In the genomic region with DNA sequence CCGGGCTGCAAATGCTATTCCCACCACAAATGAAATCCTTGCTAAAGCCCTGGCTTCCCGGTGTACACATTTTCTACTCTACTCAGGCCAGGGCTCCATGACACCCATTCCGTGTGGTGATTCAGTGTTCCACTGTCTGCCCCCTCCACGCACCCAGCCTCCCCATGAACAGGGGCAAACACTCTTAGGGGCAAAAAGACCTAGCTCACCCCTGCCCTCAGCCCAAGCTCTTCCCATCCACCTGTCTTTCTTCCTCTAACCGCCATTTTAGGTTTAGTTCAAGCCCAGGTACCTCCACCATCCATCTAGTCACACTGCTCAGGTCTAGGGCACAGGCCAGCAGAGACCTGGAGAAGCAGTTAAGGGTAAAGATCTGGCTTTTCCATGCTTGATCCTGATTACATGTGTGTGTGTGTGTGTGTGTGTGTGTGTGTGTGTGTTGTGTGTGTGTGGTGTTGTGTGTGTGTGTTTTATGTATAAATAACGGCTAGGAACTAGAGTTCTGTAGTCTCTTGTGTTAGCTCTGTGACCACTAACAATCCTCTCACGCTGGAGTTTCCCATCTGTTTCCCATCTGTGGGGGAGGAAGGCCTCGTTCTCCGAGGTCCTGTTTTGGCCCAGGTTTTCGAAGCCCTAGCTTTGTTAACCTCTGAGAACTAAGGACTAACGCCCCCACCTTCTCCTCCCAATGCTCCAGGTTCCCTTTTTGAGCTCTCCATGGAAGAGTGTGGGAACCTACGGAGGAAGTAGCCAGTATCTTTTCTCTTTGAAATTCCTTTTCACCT, we compare ENCODE assay signal across 8 mouse cellular contexts. TPM values are rescaled to one million over a fixed set of nuclear protein-coding genes. Genes with fewer than 3 reads are reported as not detected.
DNase-seq lines count a peak whose midpoint lies in the region; ATAC-seq and TF ChIP-seq lines count a peak whose summit lies in the region.

No protein-coding gene starts in this region.

- H3K4me2 ChIP-seq in embryonic facial prominence, embryonic 12.5 days (replicated peaks), result peak overlapping the region; percentile 71
- H3K4me2 ChIP-seq in intestine, embryonic 15.5 days (replicated peaks), result peak overlapping the region; percentile 80
- peak overlapping the region; percentile 74 for H3K4me2 ChIP-seq in midbrain, postnatal 0 days (ENCODE audit: low read depth, low read length, poor library complexity, severe bottlenecking)

- peak overlapping the region; percentile 46 for H3K4me3 ChIP-seq in C2C12 (ENCODE audit: insufficient read depth, poor library complexity, severe bottlenecking)
- peak overlapping the region; percentile 78 for H3K4me3 ChIP-seq in embryonic facial prominence, embryonic 12.5 days
- peak overlapping the region; percentile 76 for H3K4me3 ChIP-seq in intestine, embryonic 15.5 days (replicated peaks)
- peak overlapping the region; percentile 68 for H3K4me3 ChIP-seq in midbrain, postnatal 0 days (ENCODE audit: low read depth, low read length)

- H3K79me3 ChIP-seq in C2C12 (ENCODE audit: low read depth), result peaks cover 6% of the 10 kb centered on the region

- H3K9ac ChIP-seq in embryonic facial prominence, embryonic 12.5 days, result peak overlapping the region; percentile 84
- peak overlapping the region; percentile 96 for H3K9ac ChIP-seq in intestine, embryonic 15.5 days
- H3K9ac ChIP-seq in midbrain, postnatal 0 days (replicated peaks; ENCODE audit: low read length, poor library complexity, severe bottlenecking), result peak overlapping the region; percentile 90

- 39% methylated on average over 12 of the region's 12 CpGs for WGBS in embryonic facial prominence, embryonic 12.5 days
- WGBS in intestine, embryonic 15.5 days, result 40% methylated on average over 12 of the region's 12 CpGs
- WGBS in midbrain, postnatal 0 days, result 45% methylated on average over 12 of the region's 12 CpGs

- peak; percentile 40 for DNase-seq in embryo, embryonic 10 days (ENCODE audit: low spot score)
- DNase-seq in embryo, embryonic 9.5 days (ENCODE audit: extremely low spot score), result no peak
- DNase-seq in midbrain, postnatal 0 days (ENCODE audit: low spot score), result peak; percentile 27
- no peak for DNase-seq in left cerebral cortex, adult 11 months (ENCODE audit: low spot score)
- no peak for DNase-seq in right cerebral cortex, postnatal 36 days (ENCODE audit: low spot score in 2 of 2)

- peaks cover 15% of the 10 kb centered on the region for H3K4me1 ChIP-seq in embryonic facial prominence, embryonic 12.5 days
- peaks cover 8% of the 10 kb centered on the region; the same call in 1 of the 2 replicates for H3K4me1 ChIP-seq in intestine, embryonic 15.5 days (replicated peaks)
- H3K4me1 ChIP-seq in midbrain, postnatal 0 days (ENCODE audit: insufficient read depth, low read length), result peaks cover 2% of the 10 kb centered on the region; the same call in 1 of the 2 replicates

- no peak for ATAC-seq in embryonic facial prominence, embryonic 12.5 days (ENCODE audit: insufficient number of reproducible peaks, insufficient read depth, low FRiP score, low TSS enrichment)
- ATAC-seq in intestine, embryonic 15.5 days, result no peak
- ATAC-seq in midbrain, postnatal 0 days (ENCODE audit: low FRiP score), result peak; percentile 15; the same call in 1 of the 2 replicates

- no peak for TF ChIP-seq CTCF in C2C12 (IDR thresholded peaks at IDR 0.05; ENCODE audit: control insufficient read depth, insufficient read depth, insufficient read length)
- TF ChIP-seq CTCF in midbrain, postnatal 0 days (IDR thresholded peaks at IDR 0.05), result no peak

- no peaks in the 10 kb centered on the region for H3K9me3 ChIP-seq in embryonic facial prominence, embryonic 12.5 days
- no peaks in the 10 kb centered on the region for H3K9me3 ChIP-seq in intestine, embryonic 15.5 days
- no peaks in the 10 kb centered on the region for H3K9me3 ChIP-seq in midbrain, postnatal 0 days (ENCODE audit: low read length)

- H3K79me2 ChIP-seq in C2C12 (ENCODE audit: control insufficient read depth, insufficient read depth), result peaks cover 15% of the 10 kb centered on the region

- H3K27me3 ChIP-seq in C2C12 (ENCODE audit: control insufficient read depth, insufficient read depth, insufficient read length), result no peaks in the 10 kb centered on the region
- H3K27me3 ChIP-seq in embryonic facial prominence, embryonic 12.5 days, result no peaks in the 10 kb centered on the region
- no peaks in the 10 kb centered on the region for H3K27me3 ChIP-seq in intestine, embryonic 15.5 days (replicated peaks)
- no peaks in the 10 kb centered on the region for H3K27me3 ChIP-seq in midbrain, postnatal 0 days (ENCODE audit: insufficient read depth, low read length)

- H3K27ac ChIP-seq in embryonic facial prominence, embryonic 12.5 days, result peak overlapping the region; percentile 88
- H3K27ac ChIP-seq in intestine, embryonic 15.5 days, result peak overlapping the region; percentile 94
- peak overlapping the region; percentile 89 for H3K27ac ChIP-seq in midbrain, postnatal 0 days (ENCODE audit: low read depth, low read length)

- peak overlapping the region; percentile 79 for H3ac ChIP-seq in C2C12 (ENCODE audit: control insufficient read depth, insufficient read length, low read depth)

- peaks cover 27% of the 10 kb centered on the region for H3K36me3 ChIP-seq in C2C12 (ENCODE audit: control insufficient read depth, insufficient read depth)
- peaks cover 26% of the 10 kb centered on the region for H3K36me3 ChIP-seq in embryonic facial prominence, embryonic 12.5 days
- H3K36me3 ChIP-seq in intestine, embryonic 15.5 days, result peaks cover 9% of the 10 kb centered on the region
- H3K36me3 ChIP-seq in midbrain, postnatal 0 days (ENCODE audit: insufficient read depth, low read length), result peaks cover 13% of the 10 kb centered on the region

TF ChIP-seq in C2C12, 6 proteins besides CTCF, POLR2A, EP300 and RAD21:
- no peak for TF ChIP-seq MAX (IDR thresholded peaks at IDR 0.05)
- no peak for TF ChIP-seq MYOG (IDR thresholded peaks at IDR 0.05; ENCODE audit: control insufficient read depth, extremely low read depth, insufficient read length)
- TF ChIP-seq FOSL1 (IDR thresholded peaks at IDR 0.05; ENCODE audit: insufficient read depth, low read length, poor library complexity, severe bottlenecking), result no peak
- no peak for TF ChIP-seq USF1 (IDR thresholded peaks at IDR 0.05; ENCODE audit: low read depth)

RNA-seq across cellular contexts. Expression of a gene that starts 0.9 kb away (rescaled TPM):
- polyA plus RNA-seq in C2C12 (2012; fragmentation: generic; extraction: Trizol), result 52.2 TPM
- 144 and 151 TPM in 2 replicates for polyA plus RNA-seq in embryonic facial prominence, embryonic 12.5 days (2016; fragmentation: Nextera tagmentation; extraction: Ambion mirVana)
- polyA plus RNA-seq in intestine, embryonic 15.5 days (2015; fragmentation: Nextera tagmentation; extraction: Ambion mirVana), result 83.4 and 84.7 TPM in 2 replicates
- 50.4 and 54.8 TPM in 2 replicates for total RNA-seq in midbrain, postnatal 0 days (2014; rRNA removed)
- 147 and 148 TPM in 2 replicates for polyA plus RNA-seq in midbrain, postnatal 0 days (2015; fragmentation: Nextera tagmentation; extraction: Ambion mirVana)

RNA-seq across cellular contexts. Expression of a gene that starts 3.7 kb away (rescaled TPM):
- polyA plus RNA-seq in C2C12 (2012; fragmentation: generic; extraction: Trizol), result 8.7 TPM
- polyA plus RNA-seq in embryonic facial prominence, embryonic 12.5 days (2016; fragmentation: Nextera tagmentation; extraction: Ambion mirVana), result 0.51 and 0.53 TPM in 2 replicates
- polyA plus RNA-seq in intestine, embryonic 15.5 days (2015; fragmentation: Nextera tagmentation; extraction: Ambion mirVana), result 0.18 and 0.21 TPM in 2 replicates
- total RNA-seq in midbrain, postnatal 0 days (2014; rRNA removed), result 0.33 TPM in 1 of 2 replicates, not detected in the other
- polyA plus RNA-seq in midbrain, postnatal 0 days (2015; fragmentation: Nextera tagmentation; extraction: Ambion mirVana), result 0.33 and 0.39 TPM in 2 replicates

RNA-seq across cellular contexts. Expression of a gene that starts 18.7 kb away (rescaled TPM):
- polyA plus RNA-seq in C2C12 (2012; fragmentation: generic; extraction: Trizol), result 3.0 TPM
- polyA plus RNA-seq in embryonic facial prominence, embryonic 12.5 days (2016; fragmentation: Nextera tagmentation; extraction: Ambion mirVana), result 0.14 and 0.19 TPM in 2 replicates
- 1.3 and 1.7 TPM in 2 replicates for polyA plus RNA-seq in intestine, embryonic 15.5 days (2015; fragmentation: Nextera tagmentation; extraction: Ambion mirVana)
- 1.4 and 1.5 TPM in 2 replicates for total RNA-seq in midbrain, postnatal 0 days (2014; rRNA removed)
- 0.97 and 1.6 TPM in 2 replicates for polyA plus RNA-seq in midbrain, postnatal 0 days (2015; fragmentation: Nextera tagmentation; extraction: Ambion mirVana)

Comparison
In these comparisons a context has a peak if more than half of its experiments do, and no peak if none do; other contexts are left out.
1. DNase-seq: peak in embryo, embryonic 10 days (single experiment) and midbrain, postnatal 0 days (single experiment); none in embryo, embryonic 9.5 days (single experiment), left cerebral cortex, adult 11 months (single experiment) and right cerebral cortex, postnatal 36 days (0 of 2).
2. Peak in every context shown above with its lines, with median percentiles within 50 percentile points of each other: H3K4me3 ChIP-seq, H3K27ac ChIP-seq, H3K4me2 ChIP-seq and H3K9ac ChIP-seq.